Mouse (Mus musculus) retina, postnatal 1 day (tissue): Measurements from ENCODE around the gene Slc16a3.

Experiments used
- DNase-seq: peaks from one replicate; pipeline ENCODE4 v3.0.0-alpha.2; 2012

The Slc16a3 gene

GRCm38 (mm10) chr11:120979711-120980426 lies 31.6 kb downstream of the Slc16a3 start:
- no peak for DNase-seq

- no peak for DNase-seq
These were observed 32.3 kb downstream of the Slc16a3 start for GRCm38 (mm10) chr11:120980427-120981035.

- no peak for DNase-seq
These were observed 33.4 kb downstream of the Slc16a3 start for GRCm38 (mm10) chr11:120981661-120982060.

GRCm38 (mm10) chr11:120982459-120982858 lies 34.2 kb downstream of the Slc16a3 start:
- DNase-seq = no peak

GRCm38 (mm10) chr11:120984448-120985330 lies 36.4 kb downstream of the Slc16a3 start:
- DNase-seq = no peak

- no peak for DNase-seq
These were observed 39.3 kb downstream of the Slc16a3 start for GRCm38 (mm10) chr11:120987608-120988007.

- no peak for DNase-seq
These were observed 40.1 kb downstream of the Slc16a3 start for GRCm38 (mm10) chr11:120988410-120988809.

- DNase-seq = no peak
These were observed 41.2 kb downstream of the Slc16a3 start for GRCm38 (mm10) chr11:120989523-120989922.

GRCm38 (mm10) chr11:120990126-120990781 lies 42.0 kb downstream of the Slc16a3 start:
- peak; percentile 54 for DNase-seq

- DNase-seq = peak; percentile 97
These were observed 42.8 kb downstream of the Slc16a3 start, which contains the start of gene Csnk1d for GRCm38 (mm10) chr11:120990951-120991526. Gene Csnk1d, minus strand, starts transcription at chr11:120991330.

- no peak for DNase-seq
These were observed 43.5 kb downstream of the Slc16a3 start for GRCm38 (mm10) chr11:120991791-120992190.

DNA sequence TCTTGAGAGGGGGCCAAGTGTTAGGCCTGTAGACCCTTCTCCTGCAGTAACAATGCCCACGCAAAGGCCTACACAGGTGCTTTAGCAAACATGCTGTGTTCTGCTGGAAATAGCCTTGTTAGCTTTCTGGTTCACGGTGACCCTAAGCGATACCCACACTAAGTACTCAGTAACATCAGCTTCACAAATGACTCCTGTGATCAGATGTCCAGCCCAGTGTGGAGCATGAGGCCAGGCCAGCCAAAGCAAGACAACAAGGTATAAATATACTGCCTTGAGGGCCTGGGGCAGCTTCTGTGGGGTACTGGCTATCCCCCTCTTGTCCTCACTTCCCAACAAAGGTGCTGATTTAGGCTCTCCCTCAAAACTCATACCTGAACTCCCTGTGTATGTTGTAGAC lies 44.8 kb downstream of the Slc16a3 start:
- DNase-seq = no peak

GRCm38 (mm10) chr11:120993586-120993985 lies 45.3 kb downstream of the Slc16a3 start:
- DNase-seq = no peak

- DNase-seq = no peak
These were observed 46.5 kb downstream of the Slc16a3 start for GRCm38 (mm10) chr11:120994741-120995140.

- no peak for DNase-seq
These were observed 53.7 kb downstream of the Slc16a3 start for GRCm38 (mm10) chr11:121001966-121002365.

GRCm38 (mm10) chr11:121004281-121004680 lies 56.0 kb downstream of the Slc16a3 start:
- DNase-seq = no peak

GRCm38 (mm10) chr11:121006184-121006583 lies 57.9 kb downstream of the Slc16a3 start:
- no peak for DNase-seq

GRCm38 (mm10) chr11:121010044-121010755 lies 61.9 kb downstream of the Slc16a3 start:
- DNase-seq = no peak
